Mouse (Mus musculus) G1E (cell line): ENCODE results near the gene Slc15a4. TPM values are rescaled to one million over a fixed set of nuclear protein-coding genes. Genes with fewer than 3 reads are reported as not detected.

Experiments used
- ATAC-seq: 2 replicates; pipeline ENCODE4 v1.8.0; 2016; ENCODE audit warnings: mild to moderate bottlenecking; ENCODE audit not compliant: insufficient number of reproducible peaks, poor library complexity, low FRiP score, severe bottlenecking; ENCODE audit errors: extremely low read depth
- DNase-seq: peaks from one replicate; pipeline ENCODE4 v3.0.0; 2012; ENCODE audit warnings: low spot score
- H3K27me3 ChIP-seq: 2 replicates; pipeline ENCODE4 v1.6.1; 2012; ENCODE audit warnings: mild to moderate bottlenecking, low read length, inconsistent platforms; ENCODE audit not compliant: insufficient read depth
- H3K36me3 ChIP-seq: replicated peaks from 2 replicates; pipeline ENCODE3; 2012; ENCODE audit warnings: mild to moderate bottlenecking, inconsistent platforms
- H3K4me1 ChIP-seq: 2 replicates; pipeline ENCODE4 v1.6.1; 2012; ENCODE audit warnings: low read depth, low read length, inconsistent platforms, mixed read lengths; ENCODE audit not compliant: insufficient read depth
- H3K4me3 ChIP-seq: 2 replicates; pipeline ENCODE4 v1.5.1; 2012; ENCODE audit warnings: low read depth, mild to moderate bottlenecking, inconsistent platforms, low read length, moderate library complexity, mixed read lengths
- H3K9me3 ChIP-seq: replicated peaks from 2 replicates; pipeline ENCODE4 v1.6.1; 2012; ENCODE audit warnings: inconsistent platforms
- CTCF ChIP-seq: IDR thresholded peaks from 2 replicates; pipeline ENCODE4 v1.5.1; 2012; ENCODE audit warnings: low read depth, low read length, inconsistent platforms, mixed read lengths
- GATA1 ChIP-seq: IDR thresholded peaks from 2 replicates; pipeline ENCODE4 v1.6.1; 2012; ENCODE audit warnings: borderline replicate concordance, low read length, inconsistent platforms, mixed read lengths
- GATA2 ChIP-seq: IDR thresholded peaks from 2 replicates; pipeline ENCODE4 v1.6.1; 2012; ENCODE audit warnings: low read depth, low read length, inconsistent platforms, borderline replicate concordance
- POLR2AphosphoS5 ChIP-seq: IDR thresholded peaks from 2 replicates; pipeline ENCODE4 v1.6.1; 2012; ENCODE audit warnings: low read depth, low read length, inconsistent platforms; ENCODE audit not compliant: insufficient replicate concordance
- TAL1 ChIP-seq: conservative IDR thresholded peaks from 2 replicates; pipeline ENCODE4 v1.6.1; 2012; ENCODE audit warnings: low read depth, low read length, inconsistent platforms, mixed read lengths
- polyA plus RNA-seq: library from polyadenylated mRNA; stranded (reverse); fragments of >175 nt; gene quantifications from 2 replicates; pipeline ENCODE4 v1.2.3, GENCODE M21; 2012
- total RNA-seq, 2 experiments: library from RNA; stranded (forward) in 1 of 2; stranded (reverse) in 1 of 2; fragments of 200-1000 nt in 1 of 2; fragments of >200 nt in 1 of 2; fragmentation: Nextera tagmentation in 1 of 2; gene quantifications; 2 replicates each; pipeline ENCODE4 v1.2.3; 2014 to 2017

The Slc15a4 gene
- total and polyA plus RNA-seq, 3 experiments = 10.2 to 41.3 (median 19.2) TPM

GRCm38 (mm10) chr5:127638177-127638576 is 5.5 kb upstream of the Slc15a4 start:
- TF ChIP-seq GATA1 (no peak), TAL1 (no peak), GATA2 (no peak), POLR2AphosphoS5 (no peak), CTCF (no peak)
- peaks cover 51% of the 10 kb centered on the region for H3K9me3 ChIP-seq
- no peaks in the 10 kb centered on the region for H3K27me3 ChIP-seq
- H3K4me3 ChIP-seq = no peak overlapping the region
- DNase-seq (no peak), ATAC-seq (no peak)
- H3K4me1 ChIP-seq = no peaks in the 10 kb centered on the region
- H3K36me3 ChIP-seq = no peaks in the 10 kb centered on the region

- Histone ChIP-seq H3K4me1 (no peaks in the 10 kb centered on the region), H3K27me3 (no peaks in the 10 kb centered on the region), H3K4me3 (no peak overlapping the region), H3K36me3 (no peaks in the 10 kb centered on the region), H3K9me3 (peaks cover 49% of the 10 kb centered on the region)
- DNase-seq = no peak
- no peak for ATAC-seq
- TF ChIP-seq TAL1 = no peak
- TF ChIP-seq POLR2AphosphoS5 = no peak
- no peak for TF ChIP-seq GATA1
- no peak for TF ChIP-seq GATA2
- no peak for TF ChIP-seq CTCF
These were observed 4.9 kb upstream of the Slc15a4 start for GRCm38 (mm10) chr5:127637622-127638021.

GRCm38 (mm10) chr5:127633666-127634065 is 969 bp upstream of the Slc15a4 start:
- Histone ChIP-seq H3K4me1 (no peaks in the 10 kb centered on the region), H3K27me3 (no peaks in the 10 kb centered on the region), H3K36me3 (no peaks in the 10 kb centered on the region), H3K9me3 (peaks cover 37% of the 10 kb centered on the region), H3K4me3 (no peak overlapping the region)
- TF ChIP-seq POLR2AphosphoS5 = no peak
- TF ChIP-seq CTCF = no peak
- TF ChIP-seq TAL1 = no peak
- TF ChIP-seq GATA2 = no peak
- no peak for TF ChIP-seq GATA1
- DNase-seq (no peak), ATAC-seq (no peak)

GRCm38 (mm10) chr5:127633188-127633587 is 491 bp upstream of the Slc15a4 start:
- peaks cover 40% of the 10 kb centered on the region for H3K9me3 ChIP-seq
- H3K4me3 ChIP-seq = no peak overlapping the region
- ATAC-seq (no peak), DNase-seq (no peak)
- no peaks in the 10 kb centered on the region for H3K27me3 ChIP-seq
- TF ChIP-seq TAL1 = no peak
- no peak for TF ChIP-seq GATA2
- no peak for TF ChIP-seq CTCF
- TF ChIP-seq GATA1 = no peak
- TF ChIP-seq POLR2AphosphoS5 = no peak
- H3K4me1 ChIP-seq = no peaks in the 10 kb centered on the region
- no peaks in the 10 kb centered on the region for H3K36me3 ChIP-seq

GRCm38 (mm10) chr5:127631671-127632070 is 1.0 kb downstream of the Slc15a4 start:
- Histone ChIP-seq H3K4me3 (no peak overlapping the region), H3K9me3 (peaks cover 37% of the 10 kb centered on the region), H3K27me3 (no peaks in the 10 kb centered on the region), H3K4me1 (no peaks in the 10 kb centered on the region), H3K36me3 (no peaks in the 10 kb centered on the region)
- no peak for TF ChIP-seq GATA2
- no peak for TF ChIP-seq TAL1
- TF ChIP-seq GATA1 = no peak
- no peak for TF ChIP-seq POLR2AphosphoS5
- no peak for TF ChIP-seq CTCF
- DNase-seq (no peak), ATAC-seq (no peak)

GRCm38 (mm10) chr5:127627242-127627641 is 5.5 kb downstream of the Slc15a4 start:
- H3K4me3 ChIP-seq = no peak overlapping the region
- no peaks in the 10 kb centered on the region for H3K27me3 ChIP-seq
- peaks cover 22% of the 10 kb centered on the region for H3K9me3 ChIP-seq
- no peaks in the 10 kb centered on the region for H3K36me3 ChIP-seq
- DNase-seq (no peak), ATAC-seq (no peak)
- H3K4me1 ChIP-seq = no peaks in the 10 kb centered on the region
- TF ChIP-seq GATA1 (no peak), GATA2 (no peak), CTCF (no peak), TAL1 (no peak)
